Mouse (Mus musculus) cerebellum, adult 18-20 months (tissue): Measurements from ENCODE around the gene Slc3a1.

ENCODE experiments used
- DNase-seq, 2 experiments: peaks; one replicate each; pipeline ENCODE4 v3.0.0; 2021

The Slc3a1 gene

DNA sequence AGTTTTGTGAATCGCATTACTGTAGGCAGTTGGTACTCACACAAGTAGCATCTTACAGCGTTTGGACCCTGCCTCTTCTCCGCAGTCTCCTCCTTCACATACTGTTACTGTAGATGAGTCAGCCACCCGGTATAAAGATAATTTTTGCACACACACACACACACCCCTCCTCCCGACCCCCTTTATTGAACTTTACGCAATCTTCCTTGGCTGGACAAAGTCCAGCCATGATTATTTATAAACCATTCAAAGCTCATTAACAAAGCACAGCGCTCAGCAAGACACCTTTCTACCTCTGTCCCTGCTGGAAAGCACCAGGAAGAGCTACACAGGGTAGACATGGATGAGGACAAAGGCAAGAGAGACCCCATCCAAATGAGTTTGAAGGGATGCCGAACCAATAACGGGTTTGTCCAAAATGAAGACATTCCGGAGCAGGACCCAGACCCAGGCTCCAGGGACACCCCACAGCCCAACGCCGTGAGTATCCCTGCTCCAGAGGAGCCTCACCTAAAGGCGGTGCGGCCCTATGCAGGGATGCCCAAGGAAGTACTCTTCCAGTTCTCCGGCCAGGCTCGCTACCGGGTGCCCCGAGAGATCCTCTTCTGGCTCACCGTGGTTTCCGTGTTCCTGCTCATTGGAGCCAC, at the start of gene Slc3a1:
TSS of gene Slc3a1 (plus strand) at position 284 of the 647 bp plus-strand sequence.
- DNase-seq, result no peak

DNA sequence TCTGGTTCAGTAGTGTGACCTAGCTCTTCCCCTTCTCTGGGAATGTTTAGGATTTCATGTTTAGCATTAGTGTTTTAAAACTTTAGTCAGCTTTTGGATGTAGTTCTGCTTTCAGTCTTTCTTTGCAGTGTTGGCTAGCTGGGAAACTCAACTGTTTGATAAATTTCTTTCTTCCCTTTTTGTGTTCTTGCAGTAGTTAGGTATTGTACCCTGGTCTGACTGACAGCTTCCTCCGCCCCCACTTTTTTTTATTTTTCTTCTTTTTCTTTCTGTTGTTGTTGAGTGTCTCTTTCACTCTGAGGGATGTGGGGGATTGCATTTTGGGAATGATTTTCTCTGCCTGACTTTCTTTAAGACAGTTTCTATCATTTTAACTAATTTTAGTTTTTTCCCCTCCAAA, 46.5 kb upstream of the Slc3a1 start:
- no peak for DNase-seq

DNA sequence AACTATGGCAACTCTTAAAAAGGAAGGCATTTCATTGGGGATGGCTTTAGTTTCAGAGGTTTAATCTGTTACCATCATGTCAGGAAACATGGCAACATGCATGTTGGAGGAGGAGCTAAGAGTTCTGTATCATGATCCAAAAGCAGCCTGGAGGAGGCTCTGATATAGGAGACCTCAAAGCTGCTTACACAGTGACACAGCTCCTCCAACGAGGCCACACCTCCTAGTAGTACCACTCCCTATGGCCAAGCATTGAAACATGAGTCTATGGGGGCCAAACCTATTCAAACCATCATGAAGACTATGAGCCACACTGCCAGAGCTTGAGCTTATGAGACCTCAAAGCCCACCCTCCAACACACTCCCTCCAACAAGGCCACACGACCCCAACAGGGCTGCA, 45.4 kb upstream of the Slc3a1 start:
- DNase-seq, result no peak

DNA sequence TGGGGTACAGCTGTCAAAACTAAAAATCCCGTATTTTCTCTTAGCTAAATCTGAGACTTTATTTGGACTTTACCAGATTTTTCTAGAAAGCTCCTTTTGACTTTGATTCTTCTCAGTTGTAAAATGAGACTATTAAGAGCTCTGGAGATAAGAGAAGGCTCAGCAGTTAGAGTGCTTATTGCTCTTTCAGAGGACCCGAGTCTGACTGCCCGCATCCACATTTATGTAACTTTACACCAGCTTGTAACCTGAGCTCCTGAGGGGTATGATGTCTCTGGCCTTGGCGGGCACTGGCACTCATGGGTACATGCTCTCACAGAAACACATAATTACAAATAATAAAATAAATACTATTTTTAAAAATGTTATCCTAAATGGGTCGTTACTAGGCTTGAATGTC, 41.8 kb upstream of the Slc3a1 start:
- DNase-seq, result no peak

DNA sequence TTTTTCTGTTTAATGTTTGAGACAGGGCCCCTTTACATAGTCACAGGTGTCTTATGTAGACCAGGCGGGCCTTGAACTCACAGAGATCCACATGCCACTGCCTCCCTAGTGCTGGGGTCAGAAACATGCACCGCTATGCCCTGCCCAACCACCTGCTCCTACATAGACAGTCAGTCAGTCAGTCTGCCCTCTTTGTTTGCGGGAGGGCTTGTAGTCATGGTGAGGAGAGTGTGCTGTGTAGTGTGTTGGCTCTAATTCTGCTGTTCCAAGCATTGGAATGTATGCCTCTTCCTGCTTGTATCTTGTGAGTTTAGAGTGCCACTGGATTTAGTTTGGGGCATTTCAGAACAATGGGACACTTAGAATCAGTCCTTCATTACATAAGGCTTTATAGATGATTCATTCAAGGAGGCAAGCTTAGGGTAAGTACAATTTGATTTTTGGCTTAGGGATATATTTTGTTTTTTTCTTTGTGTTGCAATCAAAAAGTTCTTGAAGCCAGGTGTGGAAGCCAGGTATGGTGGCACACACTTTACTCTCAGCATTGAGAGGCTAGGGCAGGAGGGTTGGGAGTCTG, 40.3 kb upstream of the Slc3a1 start:
- no peak for DNase-seq

DNA sequence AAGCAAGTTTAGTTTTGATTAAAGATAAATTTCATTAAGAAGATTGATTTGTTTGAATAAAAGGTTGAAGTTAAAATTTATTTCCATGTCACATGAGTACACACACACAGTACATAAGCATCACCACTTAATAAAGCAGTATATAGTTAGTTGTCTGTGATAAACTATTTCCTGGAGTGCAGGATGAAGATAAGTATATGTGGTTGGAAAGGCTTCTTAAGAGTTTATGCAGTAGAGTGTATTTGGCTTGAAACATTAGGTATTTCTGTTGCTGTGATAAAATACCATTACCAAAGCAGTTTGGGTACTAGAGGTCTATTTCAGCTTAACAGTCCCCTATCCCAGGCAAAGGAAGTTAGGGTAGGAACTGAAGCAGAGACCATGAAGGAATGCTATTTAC, 39.7 kb upstream of the Slc3a1 start:
- no peak for DNase-seq

DNA sequence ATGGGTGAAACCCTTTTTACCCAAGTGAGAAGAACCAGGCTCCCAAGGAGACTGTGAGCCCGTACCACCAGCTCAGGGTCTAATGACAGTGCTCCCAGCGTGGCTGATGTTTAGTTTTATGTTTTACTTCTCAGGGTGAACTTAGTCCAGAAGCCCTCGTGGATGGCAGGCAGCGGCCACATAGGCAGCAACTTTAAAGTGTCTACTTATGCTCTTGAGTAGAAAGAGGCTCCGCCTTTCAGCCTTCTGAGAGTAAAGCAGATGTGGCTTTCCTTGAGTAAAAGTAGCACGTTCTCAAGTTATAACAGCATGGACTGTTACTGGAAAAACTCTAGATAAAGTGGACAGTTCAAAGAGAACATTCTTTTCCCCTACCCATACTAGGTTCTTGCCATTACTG, 32.3 kb upstream of the Slc3a1 start:
- DNase-seq, result no peak

DNA sequence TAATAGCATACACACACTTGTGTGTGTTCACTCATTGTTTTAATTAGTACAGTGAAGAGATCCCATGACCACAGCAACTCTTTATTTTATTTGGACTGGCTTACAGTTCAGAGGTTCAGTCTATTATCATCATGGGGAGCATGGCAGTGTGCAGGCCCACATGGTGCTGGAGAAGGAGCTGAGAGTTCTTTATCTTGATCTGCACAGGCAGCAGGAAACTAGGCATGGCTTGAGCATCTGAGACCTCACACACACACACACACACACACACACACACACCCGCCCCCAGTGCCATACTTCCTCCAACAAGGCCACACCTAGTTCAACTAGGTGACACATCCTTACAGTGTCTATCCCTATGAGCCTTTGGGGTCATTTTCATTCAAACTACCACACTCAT, 30.5 kb upstream of the Slc3a1 start:
- no peak for DNase-seq

DNA sequence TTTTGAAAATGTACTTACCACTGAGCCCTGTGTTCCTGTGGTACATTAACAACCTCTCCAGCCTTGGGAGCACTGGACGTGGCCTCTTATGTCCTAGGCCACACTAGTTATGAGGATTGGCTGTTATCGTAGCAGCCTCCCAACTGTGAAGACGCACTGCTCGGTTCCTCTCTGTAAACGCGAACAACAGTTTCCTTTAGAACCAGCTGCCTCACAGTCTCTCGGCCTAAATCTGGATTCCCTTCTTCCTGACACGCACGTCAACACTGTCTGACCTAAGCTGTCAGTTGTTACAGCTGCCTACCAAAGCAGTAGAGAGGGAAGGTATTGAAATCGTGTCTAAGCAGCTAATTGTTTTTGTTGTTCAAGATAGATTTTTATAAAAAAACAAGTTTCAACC, 28.5 kb upstream of the Slc3a1 start:
- DNase-seq, result no peak

DNA sequence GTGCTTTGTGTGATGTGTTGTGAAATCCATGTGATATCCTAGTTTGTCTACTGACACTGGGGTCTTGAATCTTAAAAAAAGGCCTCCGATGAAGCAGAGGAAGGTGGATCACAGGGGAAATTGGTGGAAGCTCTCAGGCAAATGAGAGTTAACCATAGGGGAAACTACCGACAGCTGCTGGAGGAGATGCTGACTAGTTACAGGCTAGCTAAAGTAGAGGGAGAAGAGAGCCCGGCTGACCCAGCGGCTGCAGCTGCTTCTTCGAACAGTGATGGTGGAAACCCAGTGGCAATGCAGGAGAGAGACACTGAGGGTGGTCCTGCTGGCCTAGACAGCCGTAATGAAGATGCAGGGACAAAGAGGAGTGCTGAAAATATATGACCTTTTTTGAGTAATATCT, 14.7 kb upstream of the Slc3a1 start:
- DNase-seq, result no peak

DNA sequence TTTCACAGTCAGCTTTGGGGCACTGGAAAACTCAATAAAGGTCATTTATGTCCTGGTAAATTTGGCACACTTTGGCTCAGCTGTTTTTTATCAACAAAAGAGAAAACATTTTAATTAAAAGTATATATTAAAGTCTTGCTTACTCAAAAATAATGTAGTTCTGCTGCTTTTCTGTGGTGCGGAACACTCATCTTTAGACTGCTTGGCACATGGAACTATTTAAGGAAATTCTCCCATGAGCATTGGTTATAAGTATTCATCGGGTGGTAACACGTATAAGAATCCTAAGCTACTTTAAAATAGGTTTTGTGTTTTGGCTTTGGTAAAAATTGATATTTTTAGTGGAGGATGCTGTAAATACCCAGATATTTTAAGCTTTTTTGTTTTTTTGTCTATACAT, 13.5 kb upstream of the Slc3a1 start:
- no peak for DNase-seq

DNA sequence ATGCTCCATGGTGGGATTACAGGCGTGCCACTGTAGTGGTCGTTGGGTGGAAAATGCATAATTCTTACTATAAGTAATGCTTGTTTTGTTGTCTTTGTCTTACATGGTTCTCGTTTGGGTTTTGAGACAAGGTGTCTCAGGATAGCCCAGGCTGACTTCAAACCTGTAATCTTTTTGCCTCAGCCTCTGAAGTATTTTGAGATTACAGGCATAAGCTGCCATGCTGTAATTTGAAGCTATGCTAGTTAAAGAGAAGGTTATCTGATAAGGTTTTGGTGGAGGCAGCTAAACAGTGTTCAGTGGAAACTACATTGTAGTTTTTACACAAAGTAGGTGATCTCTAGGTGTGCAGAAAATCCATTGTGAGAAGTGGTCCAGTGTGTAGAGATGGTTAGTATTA, 9.8 kb upstream of the Slc3a1 start:
- DNase-seq, result no peak

DNA sequence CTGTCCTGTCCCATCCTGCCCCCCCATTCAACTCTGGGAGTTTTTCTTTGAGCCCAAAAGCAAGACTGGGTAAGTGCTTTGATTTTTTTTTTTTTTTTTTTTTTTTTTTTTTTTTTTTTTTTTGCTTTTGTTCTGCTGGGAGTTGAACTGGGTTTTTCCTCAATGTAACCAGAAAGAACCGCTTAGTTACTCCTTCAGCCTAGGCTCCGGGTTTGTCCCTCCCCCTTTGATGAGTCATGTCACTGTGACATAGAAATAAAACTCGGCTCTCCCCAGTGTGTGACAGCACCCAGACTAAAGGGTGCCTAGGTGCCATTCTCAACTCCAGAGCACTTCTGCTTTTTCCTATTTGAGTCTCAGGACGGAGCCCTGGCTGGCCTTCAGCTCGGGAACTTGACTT, 9.4 kb upstream of the Slc3a1 start:
- DNase-seq, result no peak

DNA sequence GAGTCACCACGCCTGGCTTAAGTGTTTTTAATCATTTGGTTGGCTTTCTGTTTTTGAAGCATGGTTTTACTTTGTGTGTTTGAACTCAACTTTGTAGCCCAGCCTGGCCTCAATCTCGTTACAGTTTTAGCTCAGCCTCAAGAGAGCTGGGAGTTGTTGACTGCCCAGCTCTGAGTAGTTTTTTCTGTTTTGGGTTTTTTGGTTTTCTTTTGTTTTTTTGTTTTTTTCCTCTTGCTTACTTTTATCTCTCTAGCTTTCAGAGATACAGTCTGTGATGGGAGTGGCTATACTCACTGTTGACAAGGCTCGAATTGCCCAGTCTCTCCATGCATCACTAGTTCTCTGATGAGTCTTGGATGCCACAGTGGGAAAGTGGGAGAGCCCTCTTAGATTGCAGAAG, 7.8 kb upstream of the Slc3a1 start:
- no peak for DNase-seq

DNA sequence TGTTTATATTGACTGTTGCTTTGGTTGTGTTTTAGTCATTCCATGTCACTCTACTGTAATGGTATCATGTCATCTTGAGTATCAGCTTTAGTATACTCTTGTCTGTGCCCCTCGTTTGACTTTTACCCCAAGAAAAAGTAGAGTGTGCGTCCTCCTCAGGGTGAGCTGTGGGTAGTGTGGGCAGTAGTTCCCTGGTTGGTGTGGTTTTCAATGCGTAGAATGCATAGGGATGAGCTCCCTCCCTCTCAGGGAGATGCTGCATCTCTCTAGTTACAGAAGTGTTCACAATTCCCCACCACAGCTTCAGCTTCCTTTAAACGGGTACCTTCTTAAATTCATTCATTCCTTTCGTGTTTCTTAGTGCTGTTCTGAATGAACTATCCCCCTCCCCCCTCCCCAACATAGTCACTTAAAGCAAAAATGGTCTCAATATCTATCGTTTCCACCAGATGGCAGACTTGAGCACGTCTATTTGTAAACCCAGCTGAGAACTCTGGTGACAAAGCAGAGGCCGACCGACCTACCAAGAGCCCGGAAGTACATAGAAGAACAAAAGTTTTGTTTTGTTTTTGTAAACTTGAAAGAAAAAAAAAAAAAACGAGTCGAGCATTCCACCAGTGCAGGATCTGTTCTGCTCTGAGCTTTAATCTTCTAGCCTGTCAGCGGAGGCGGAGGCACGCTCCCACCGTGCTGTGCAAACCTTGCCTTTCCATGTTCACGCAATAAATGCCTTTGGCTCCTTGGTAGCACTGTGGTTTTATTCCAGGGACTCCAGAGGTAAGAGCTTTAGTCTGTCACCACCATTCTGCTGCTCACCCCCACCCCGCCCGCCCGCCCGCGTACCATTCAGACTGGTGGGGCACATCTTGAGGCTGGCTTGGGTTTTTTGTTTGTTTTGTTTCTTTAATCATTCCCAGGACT, 4.7 kb upstream of the Slc3a1 start:
- DNase-seq, result peak; percentile 56 to 57

DNA sequence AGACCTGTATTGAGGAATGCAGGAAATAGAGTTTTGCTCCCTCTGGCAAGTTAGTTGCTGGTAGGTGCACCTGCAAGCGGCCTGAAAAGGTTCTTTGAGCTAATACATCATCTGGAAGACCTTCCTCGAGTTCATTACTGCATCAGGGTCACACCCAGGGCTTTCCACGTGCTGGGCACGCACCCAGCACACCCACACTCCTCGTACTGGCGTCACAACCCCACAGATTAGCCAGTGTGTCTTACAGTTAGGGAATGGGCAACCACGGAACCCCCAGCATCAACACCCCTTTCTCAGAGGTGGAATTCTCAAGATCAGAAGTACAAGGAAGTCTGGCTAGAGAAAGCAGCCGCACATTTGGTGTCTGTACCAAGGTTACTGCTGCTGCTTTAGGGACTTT, 3.9 kb upstream of the Slc3a1 start:
- no peak for DNase-seq

DNA sequence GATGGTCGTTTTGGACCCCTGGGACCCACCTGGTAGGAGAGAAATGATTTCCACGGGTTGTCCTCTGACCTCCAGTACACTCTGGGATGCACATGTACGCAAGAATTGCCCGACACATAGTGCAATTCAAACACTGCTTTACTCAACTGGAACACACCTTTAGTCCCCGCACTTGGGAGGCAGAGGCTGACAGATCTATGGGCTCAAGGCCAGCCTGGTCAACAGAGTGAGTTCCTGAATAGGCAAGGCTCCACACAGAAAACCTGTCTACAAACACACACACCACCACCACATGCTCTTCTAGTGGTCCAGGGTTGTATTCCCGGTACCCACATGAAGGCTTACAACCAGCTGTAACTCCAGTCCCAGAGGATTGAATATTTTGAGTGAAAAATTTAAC, 3.0 kb upstream of the Slc3a1 start:
- no peak for DNase-seq

DNA sequence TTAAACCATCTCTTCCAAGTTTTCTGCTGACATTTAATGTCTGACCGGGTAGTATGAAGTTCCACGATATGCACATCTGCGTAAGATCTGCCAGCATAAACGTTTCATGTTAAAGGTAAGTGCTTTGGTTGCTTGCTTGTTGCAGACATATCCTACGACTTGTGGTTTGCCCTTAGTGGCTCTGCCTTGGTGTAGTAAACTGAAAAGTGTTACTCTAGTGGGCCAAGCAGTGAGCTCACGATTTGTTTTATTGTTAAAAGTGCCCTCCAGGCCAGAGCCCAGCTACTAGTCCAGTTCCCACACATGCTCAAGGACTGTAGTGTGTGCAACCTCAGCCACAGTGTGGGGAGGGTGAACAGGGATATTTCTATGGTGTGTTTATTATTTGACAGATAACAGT, 1.7 kb upstream of the Slc3a1 start:
- no peak for DNase-seq

DNA sequence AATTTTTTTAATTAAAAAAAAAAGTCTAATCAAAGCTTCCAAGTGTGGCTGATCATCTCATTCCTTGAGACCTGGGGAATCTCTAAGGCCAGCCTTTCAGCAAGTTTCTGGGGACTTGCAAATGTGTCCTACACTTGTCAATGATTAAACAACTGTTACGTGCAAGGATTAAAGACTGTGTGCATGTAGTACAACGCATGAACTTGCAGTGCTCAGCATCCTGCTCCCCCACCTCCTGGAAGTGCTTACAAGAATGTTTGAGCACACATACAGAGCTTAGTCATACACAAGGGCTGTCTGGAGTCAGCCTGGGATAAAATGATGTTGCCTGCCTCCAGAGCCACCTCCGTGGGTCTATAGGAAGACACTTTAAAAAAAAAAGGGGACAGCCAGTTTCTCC, 929 bp upstream of the Slc3a1 start:
- DNase-seq, result no peak

DNA sequence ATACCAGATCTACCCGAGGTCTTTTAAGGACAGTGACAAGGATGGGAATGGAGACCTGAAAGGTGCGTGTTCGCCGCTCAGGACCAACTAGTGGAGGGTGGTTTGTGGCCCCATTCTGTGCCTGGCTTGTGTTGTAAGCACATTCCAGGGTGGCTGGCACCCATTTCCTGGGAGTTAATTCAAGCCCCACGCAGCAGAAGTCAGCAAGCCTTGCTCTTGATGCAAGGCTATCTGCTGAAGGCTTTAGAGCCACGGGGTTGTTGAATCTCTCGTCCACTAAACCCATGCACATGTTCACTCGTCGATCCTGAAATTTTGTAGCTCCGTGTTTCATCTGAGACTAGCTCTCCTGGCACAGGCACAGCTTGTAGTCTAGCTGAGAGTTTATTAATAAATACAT, 621 bp downstream of the Slc3a1 start:
- DNase-seq, result no peak

DNA sequence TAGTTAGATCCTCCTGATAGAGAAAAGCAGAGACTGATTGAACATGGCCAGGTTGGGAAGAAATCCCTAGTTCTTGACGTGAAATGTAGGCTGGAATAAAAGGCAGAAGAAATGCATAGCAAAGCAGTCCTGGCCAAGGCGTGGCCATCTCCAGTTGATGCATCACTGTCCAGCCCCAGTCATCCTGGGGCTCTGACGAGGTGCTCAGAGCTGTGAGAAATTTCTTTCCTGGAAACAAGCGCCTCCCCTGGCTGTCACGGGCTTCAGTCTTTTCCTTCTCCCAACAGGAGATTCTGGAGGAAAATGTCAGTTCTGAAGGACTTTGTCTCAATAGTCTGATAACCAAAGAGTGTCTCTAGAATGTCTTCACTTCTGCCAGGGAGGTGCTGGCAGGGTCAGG, 2.5 kb downstream of the Slc3a1 start:
- no peak for DNase-seq

DNA sequence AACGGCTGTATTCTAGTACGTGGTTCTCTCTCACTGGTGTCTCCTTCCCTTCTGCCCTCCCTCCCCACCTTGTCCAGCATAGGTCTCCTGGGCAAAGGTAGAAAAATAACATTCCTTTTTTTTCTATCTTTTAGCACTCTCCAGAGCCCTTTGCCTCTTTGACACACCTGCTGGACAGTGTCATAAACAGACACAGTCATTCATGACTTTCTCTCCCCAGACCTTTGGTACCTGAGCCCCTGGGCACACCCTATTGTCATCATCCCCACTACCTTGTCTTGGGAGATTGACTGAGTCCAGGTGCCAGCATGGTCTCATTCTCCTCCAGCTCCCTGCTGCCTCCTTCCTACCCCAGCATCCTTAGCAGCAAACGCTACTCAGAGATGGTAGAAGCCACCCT, 4.9 kb downstream of the Slc3a1 start:
- no peak for DNase-seq

DNA sequence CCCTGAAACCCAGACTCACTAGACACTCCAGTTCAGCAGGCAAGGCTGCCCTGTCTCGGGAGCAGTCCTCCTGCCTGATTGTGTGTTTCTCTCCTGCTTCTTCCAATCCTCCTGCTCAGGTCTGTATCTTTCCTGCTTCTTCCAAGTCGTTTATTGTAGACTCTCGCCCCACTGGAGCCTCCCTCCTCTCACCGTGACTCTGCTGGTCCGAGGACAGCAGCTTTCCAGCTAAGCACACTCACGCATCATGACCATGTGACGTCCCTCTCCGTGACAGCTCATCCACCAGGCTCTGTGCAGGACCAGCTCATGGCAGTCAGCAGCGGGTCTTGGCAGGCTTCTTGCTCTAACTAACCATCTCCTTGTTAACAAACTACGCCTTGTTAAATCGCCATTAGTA, 5.9 kb downstream of the Slc3a1 start:
- peak; percentile 44 to 45 for DNase-seq

DNA sequence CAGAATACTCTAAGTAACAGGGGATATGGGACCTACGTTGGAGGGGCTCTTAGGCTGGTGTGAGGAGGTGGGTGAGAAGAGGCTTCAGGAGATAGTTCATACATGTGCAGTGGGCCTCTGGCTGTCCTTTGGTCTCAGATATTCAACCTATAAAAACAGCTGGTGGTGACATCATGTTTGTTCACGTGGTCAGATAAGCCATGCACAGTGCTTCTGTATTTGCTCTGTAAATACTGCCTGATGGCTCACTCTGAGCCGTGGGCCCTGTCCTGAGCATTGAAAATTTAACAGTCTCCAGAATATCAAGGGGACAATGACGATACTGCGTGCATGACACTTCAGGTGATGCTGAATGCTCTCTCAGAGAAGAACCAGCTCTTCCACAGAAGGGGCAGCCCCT, 9.7 kb downstream of the Slc3a1 start:
- DNase-seq, result no peak
